Mouse (Mus musculus): ENCODE measurements around the gene Gm21992. TPM values are rescaled to one million over a fixed set of nuclear protein-coding genes. Genes with fewer than 3 reads are reported as not detected.

Gm21992 gene
- polyA plus RNA-seq, 1 experiment, result not detected

GRCm38 (mm10) chr19:4845846-4846245 lies 34.4 kb upstream of the Gm21992 start:
- Histone ChIP-seq H3K27ac (ENCODE audit: insufficient read depth, low read depth, low read length) (no peak overlapping the region), H3K4me3 (ENCODE audit: insufficient read depth, low read depth, low read length) (no peak overlapping the region), H3K4me1 (ENCODE audit: control insufficient read depth, insufficient read depth, low read length) (no peaks in the 10 kb centered on the region)
- TF ChIP-seq CTCF (IDR thresholded peaks at IDR 0.05; ENCODE audit: insufficient read depth, low read depth, low read length) (no peak), POLR2A (IDR thresholded peaks at IDR 0.05; ENCODE audit: insufficient read depth, low read depth, low read length) (no peak)
- 84% methylated on average over 2 of the region's 2 CpGs for WGBS

GRCm38 (mm10) chr19:4842611-4843010 lies 31.2 kb upstream of the Gm21992 start:
- peaks cover 6% of the 10 kb centered on the region; the same call in 1 of the 2 replicates for H3K4me1 ChIP-seq (ENCODE audit: control insufficient read depth, insufficient read depth, low read length)
- no peak overlapping the region for H3K27ac ChIP-seq (ENCODE audit: insufficient read depth, low read depth, low read length)
- TF ChIP-seq POLR2A (IDR thresholded peaks at IDR 0.05; ENCODE audit: insufficient read depth, low read depth, low read length), result no peak
- 74% methylated on average over 2 of the region's 2 CpGs for WGBS
- H3K4me3 ChIP-seq (ENCODE audit: insufficient read depth, low read depth, low read length), result no peak overlapping the region

GRCm38 (mm10) chr19:4840848-4841247 lies 29.4 kb upstream of the Gm21992 start:
- WGBS, result 83% methylated on average over 9 of the region's 9 CpGs

GRCm38 (mm10) chr19:4839149-4839548 lies 27.7 kb upstream of the Gm21992 start, which contains the start of the genes Ccs and Ccdc87:
Ccs (minus strand) TSS chr19:4839332.
Ccdc87 (plus strand) TSS chr19:4839366.
- under 1% methylated on average over 25 of the region's 25 CpGs for WGBS
- Histone ChIP-seq H3K4me1 (ENCODE audit: control insufficient read depth, insufficient read depth, low read length) (peaks cover 6% of the 10 kb centered on the region; the same call in 1 of the 2 replicates), H3K27ac (ENCODE audit: insufficient read depth, low read depth, low read length) (0 out of 2 replicates have a peak within 1 kb of the TSS, but pooled peaks have one; percentile 8), H3K4me3 (ENCODE audit: insufficient read depth, low read depth, low read length) (peak within 1 kb of the TSS; percentile 60)
- no peak for TF ChIP-seq CTCF (IDR thresholded peaks at IDR 0.05; ENCODE audit: insufficient read depth, low read depth, low read length)

More at GRCm38 (mm10) chr19:4840848-4841247, 29.4 kb upstream of the Gm21992 start:
- Histone ChIP-seq H3K4me3 (ENCODE audit: insufficient read depth, low read depth, low read length) (no peak overlapping the region), H3K4me1 (ENCODE audit: control insufficient read depth, insufficient read depth, low read length) (peaks cover 6% of the 10 kb centered on the region; the same call in 1 of the 2 replicates), H3K27ac (ENCODE audit: insufficient read depth, low read depth, low read length) (no peak overlapping the region)
- no peak for TF ChIP-seq POLR2A (IDR thresholded peaks at IDR 0.05; ENCODE audit: insufficient read depth, low read depth, low read length)
- TF ChIP-seq CTCF (IDR thresholded peaks at IDR 0.05; ENCODE audit: insufficient read depth, low read depth, low read length), result no peak

- Histone ChIP-seq H3K27ac (ENCODE audit: insufficient read depth, low read depth, low read length) (0 out of 2 replicates have a peak overlapping the region, but pooled peaks have one; percentile 8), H3K4me3 (ENCODE audit: insufficient read depth, low read depth, low read length) (peak overlapping the region; percentile 60), H3K4me1 (ENCODE audit: control insufficient read depth, insufficient read depth, low read length) (peaks cover 6% of the 10 kb centered on the region; the same call in 1 of the 2 replicates)
- WGBS, result 18% methylated on average over 10 of the region's 10 CpGs
- TF ChIP-seq CTCF (IDR thresholded peaks at IDR 0.05; ENCODE audit: insufficient read depth, low read depth, low read length) (no peak), POLR2A (IDR thresholded peaks at IDR 0.05; ENCODE audit: insufficient read depth, low read depth, low read length) (no peak)
Observed at GRCm38 (mm10) chr19:4838526-4839140, 27.2 kb upstream of the Gm21992 start.

GRCm38 (mm10) chr19:4837049-4837448 lies 25.6 kb upstream of the Gm21992 start:
- WGBS, result 95% methylated on average over 6 of the region's 6 CpGs
- Histone ChIP-seq H3K4me3 (ENCODE audit: insufficient read depth, low read depth, low read length) (no peak overlapping the region), H3K27ac (ENCODE audit: insufficient read depth, low read depth, low read length) (no peak overlapping the region), H3K4me1 (ENCODE audit: control insufficient read depth, insufficient read depth, low read length) (peaks cover 6% of the 10 kb centered on the region)
- TF ChIP-seq CTCF (IDR thresholded peaks at IDR 0.05; ENCODE audit: insufficient read depth, low read depth, low read length) (no peak), POLR2A (IDR thresholded peaks at IDR 0.05; ENCODE audit: insufficient read depth, low read depth, low read length) (no peak)

- Histone ChIP-seq H3K27ac (ENCODE audit: insufficient read depth, low read depth, low read length) (no peak overlapping the region), H3K4me3 (ENCODE audit: insufficient read depth, low read depth, low read length) (no peak overlapping the region), H3K4me1 (ENCODE audit: control insufficient read depth, insufficient read depth, low read length) (peaks cover 6% of the 10 kb centered on the region)
- WGBS, result 74% methylated on average over 2 of the region's 2 CpGs
- no peak for TF ChIP-seq CTCF (IDR thresholded peaks at IDR 0.05; ENCODE audit: insufficient read depth, low read depth, low read length)
- no peak for TF ChIP-seq POLR2A (IDR thresholded peaks at IDR 0.05; ENCODE audit: insufficient read depth, low read depth, low read length)
Observed at GRCm38 (mm10) chr19:4836096-4836495, 24.7 kb upstream of the Gm21992 start.

- H3K27ac ChIP-seq (ENCODE audit: insufficient read depth, low read depth, low read length), result no peak overlapping the region
- no peak overlapping the region for H3K4me3 ChIP-seq (ENCODE audit: insufficient read depth, low read depth, low read length)
- 89% methylated on average over 8 of the region's 8 CpGs for WGBS
- TF ChIP-seq CTCF (IDR thresholded peaks at IDR 0.05; ENCODE audit: insufficient read depth, low read depth, low read length) (no peak), POLR2A (IDR thresholded peaks at IDR 0.05; ENCODE audit: insufficient read depth, low read depth, low read length) (no peak)
- no peaks in the 10 kb centered on the region; the same call in 1 of the 2 replicates for H3K4me1 ChIP-seq (ENCODE audit: control insufficient read depth, insufficient read depth, low read length)
Observed at GRCm38 (mm10) chr19:4833977-4834376, 22.6 kb upstream of the Gm21992 start.

GRCm38 (mm10) chr19:4829156-4829555 lies 17.7 kb upstream of the Gm21992 start:
- Histone ChIP-seq H3K4me3 (ENCODE audit: insufficient read depth, low read depth, low read length) (no peak overlapping the region), H3K4me1 (ENCODE audit: control insufficient read depth, insufficient read depth, low read length) (no peaks in the 10 kb centered on the region; the same call in 1 of the 2 replicates), H3K27ac (ENCODE audit: insufficient read depth, low read depth, low read length) (no peak overlapping the region)
- TF ChIP-seq POLR2A (IDR thresholded peaks at IDR 0.05; ENCODE audit: insufficient read depth, low read depth, low read length), result no peak
- no peak for TF ChIP-seq CTCF (IDR thresholded peaks at IDR 0.05; ENCODE audit: insufficient read depth, low read depth, low read length)
- 40% methylated on average over 7 of the region's 7 CpGs for WGBS

Data from olfactory bulb, adult 2 months (tissue).